Mouse (Mus musculus) erythroblast, embryonic 14.5 days (primary cell): Measurements from ENCODE around the gene Gm26992.

Source experiments
- GATA1 ChIP-seq: IDR thresholded peaks from 2 replicates; pipeline ENCODE4 v1.6.1; 2012; ENCODE audit warnings: low read length, inconsistent platforms, mixed read lengths
- TAL1 ChIP-seq: IDR thresholded peaks from 3 replicates; pipeline ENCODE4 v1.6.1; 2012; ENCODE audit warnings: low read length, inconsistent platforms, mixed read lengths

DNA sequence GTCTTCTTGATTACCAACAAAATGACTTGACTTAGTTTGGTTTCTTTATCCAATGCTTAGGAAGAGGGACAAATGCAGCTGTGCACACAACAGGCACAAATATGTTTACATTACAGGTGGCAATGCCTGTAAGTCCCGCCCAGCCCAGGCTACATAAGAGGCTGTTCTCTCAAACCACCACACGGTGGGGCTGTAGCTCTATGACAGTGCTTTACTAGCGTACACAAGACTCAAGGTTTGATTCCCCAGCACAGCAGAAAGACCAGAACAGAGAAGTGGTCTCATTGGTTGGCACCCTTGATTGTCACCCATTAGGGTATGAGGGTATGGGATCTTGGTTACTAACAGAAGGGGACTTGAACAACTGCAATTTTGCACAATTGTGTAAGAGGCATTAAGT lies 55.7 kb downstream of the Gm26992 start:
- TF ChIP-seq GATA1: no peak
- no peak for TF ChIP-seq TAL1
